Mouse (Mus musculus) activated CD4-positive, CD25-positive, alpha-beta regulatory T cell (primary cell): ENCODE results near the gene Tuba8. TPM values are rescaled to one million over a fixed set of nuclear protein-coding genes. Genes with fewer than 3 reads are reported as not detected.

Experiments
- polyA plus RNA-seq, 2 experiments: library from polyadenylated mRNA; unstranded; fragments of 100-300 nt; shearing (Covaris generic); gene quantifications; one replicate each; pipeline ENCODE4 v1.2.1; 2017

Tuba8 gene
- under 1 TPM in 1 of 2 experiments, not detected in 1; 0.17 TPM for polyA plus RNA-seq

DNA sequence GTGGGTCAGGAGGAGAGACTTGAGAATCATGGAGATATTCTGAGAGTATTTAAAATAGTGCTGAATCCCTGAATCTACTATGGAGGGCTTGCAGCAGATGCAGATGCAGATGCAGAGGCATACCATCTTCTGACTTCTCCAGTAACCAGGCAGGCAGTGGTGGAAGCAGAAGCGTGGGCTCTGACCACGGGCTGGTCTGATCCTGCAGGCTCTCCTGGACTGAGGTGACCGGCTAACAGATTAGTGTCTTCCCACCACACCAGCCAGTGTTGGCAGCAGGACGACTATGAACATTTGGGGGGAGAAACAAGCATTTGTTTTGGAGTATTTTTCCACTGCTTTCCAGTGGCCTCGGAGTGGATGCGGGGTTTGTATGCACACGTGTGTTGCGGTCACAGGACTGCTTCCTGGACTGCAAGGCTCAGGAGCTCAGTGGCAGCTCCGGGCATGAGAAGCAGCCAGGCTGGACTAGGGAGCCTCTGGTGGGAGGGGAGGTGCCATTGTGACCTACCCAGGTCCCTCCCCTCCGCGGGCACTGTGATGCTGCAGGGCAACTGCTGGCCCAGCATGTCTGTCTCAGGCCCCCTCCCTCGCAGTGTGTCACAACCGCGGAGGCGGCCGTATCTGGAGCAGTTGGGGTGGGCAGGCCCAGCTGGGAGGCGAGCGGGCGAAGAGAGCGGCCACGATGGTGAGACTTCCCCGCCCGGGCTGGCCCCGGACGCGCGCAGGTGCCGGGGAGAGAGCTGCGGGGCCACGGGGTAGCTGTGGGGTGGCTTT lies at the start of gene Tuba8:
Tuba8 (plus strand) TSS at position 548 of the 777 bp plus-strand sequence.

DNA sequence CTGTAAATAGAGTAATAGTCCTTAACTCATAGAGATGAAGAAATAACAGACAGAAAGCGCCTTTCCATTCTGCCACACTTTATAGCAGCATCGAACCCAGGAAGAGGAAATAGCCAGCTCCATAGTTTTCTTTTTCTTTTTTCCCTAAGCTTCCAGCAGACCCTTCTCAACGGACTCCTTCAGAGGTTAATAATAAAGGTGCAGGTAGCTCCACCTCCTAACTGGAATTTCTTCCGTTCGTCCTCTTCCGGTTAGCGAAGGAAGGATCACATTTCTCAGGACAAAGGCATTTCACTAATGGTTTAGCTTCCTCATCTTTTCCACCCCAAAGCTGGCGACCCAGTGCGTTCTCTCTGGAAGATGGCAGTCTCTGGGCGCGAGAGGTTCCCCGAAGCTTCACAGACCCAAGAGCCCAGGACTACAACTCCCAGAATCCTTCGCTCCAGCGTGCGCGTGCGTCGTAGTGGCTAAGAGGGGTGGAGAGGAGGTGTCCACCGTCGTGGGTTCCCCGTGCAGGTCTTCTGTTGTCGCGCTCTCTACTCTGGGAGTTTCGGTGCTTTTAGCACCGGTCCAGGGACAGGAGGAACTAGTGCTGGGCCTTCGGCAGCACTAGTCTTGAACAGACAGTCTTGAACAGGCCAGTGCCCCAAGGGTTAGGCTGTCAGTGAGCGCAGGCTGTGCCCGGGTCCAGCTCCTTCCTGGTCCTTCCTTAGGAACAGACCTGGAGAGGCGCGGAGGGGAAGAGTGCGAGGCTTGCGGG lies 26.9 kb upstream of the Tuba8 start, which contains the start of gene Pex26:
Pex26 (plus strand) TSS at position 254 of the 760 bp plus-strand sequence.

DNA sequence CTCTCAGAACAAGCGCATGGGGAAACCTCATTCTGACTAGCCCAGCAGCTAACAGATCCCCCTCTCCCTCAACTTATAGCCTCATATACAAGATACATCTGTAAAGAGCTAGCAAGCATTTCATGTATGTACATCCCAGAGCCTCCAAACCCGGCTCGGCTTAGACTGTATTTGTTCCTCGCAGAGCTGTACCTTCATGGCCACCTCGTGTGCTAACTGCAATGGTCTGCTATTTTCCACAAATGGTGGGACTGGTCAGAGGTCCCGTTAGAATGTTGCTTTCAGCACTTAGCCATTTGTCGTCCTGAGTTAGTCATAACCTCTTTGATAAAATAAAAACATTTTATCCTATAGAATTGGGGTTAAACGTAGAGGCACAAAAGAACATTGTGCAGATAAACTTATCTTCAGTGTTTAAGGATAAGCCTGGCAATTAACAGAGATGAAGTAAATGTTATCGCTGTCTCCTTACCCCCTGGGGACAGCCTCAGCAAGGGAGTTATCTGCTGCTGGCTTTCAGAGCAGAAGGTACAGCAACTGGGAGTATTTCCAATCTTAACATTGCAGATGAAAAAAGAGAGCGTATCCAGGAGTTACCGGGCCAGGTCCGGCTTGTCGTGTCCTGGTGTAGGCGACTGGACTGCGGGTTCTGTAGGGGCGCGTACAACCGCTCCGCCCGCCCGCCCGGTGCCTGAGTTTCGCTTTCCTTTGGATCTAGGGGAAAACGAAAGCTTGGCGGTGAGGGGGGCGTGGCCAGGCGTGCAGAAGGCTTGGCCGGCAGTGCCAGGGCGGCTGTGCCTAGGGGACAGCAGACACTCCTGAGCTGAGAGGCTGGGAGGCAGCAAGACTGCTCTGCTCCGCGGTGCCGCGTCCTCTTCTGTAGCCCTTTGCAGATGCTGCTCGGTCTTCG lies 34.9 kb downstream of the Tuba8 start, which contains the start of gene Usp18:
Usp18 (plus strand) TSS at position 780 of the 910 bp plus-strand sequence.

Other genes with a start within 250 kb of the Tuba8 start
- gene Mical3, start 79.7 kb upstream of the Tuba8 start, polyA plus RNA-seq = 1 to 10 TPM; 7.8 to 9.2 TPM
- gene Pex26, start 27.0 kb upstream of the Tuba8 start, polyA plus RNA-seq = 1 to 10 TPM; 4.6 to 5.4 TPM
- gene Usp18, start 35.2 kb downstream of the Tuba8 start, polyA plus RNA-seq = 10 to 100 TPM; 43.1 to 57.3 TPM
- under 1 TPM; 0.30 to 0.31 TPM for gene Slc6a13, start 89.5 kb downstream of the Tuba8 start, polyA plus RNA-seq
- gene Slc6a12, start 132.4 kb downstream of the Tuba8 start, polyA plus RNA-seq = not detected